Mouse (Mus musculus) forebrain, embryonic 13.5 days (tissue): ENCODE measurements around the gene Ankrd11. TPM values are rescaled to one million over a fixed set of nuclear protein-coding genes. Genes with fewer than 3 reads are reported as not detected.

Experiments
- ATAC-seq: fragments of 200-750 bp; cut with Nextera tagmentation; 2 replicates; pipeline ENCODE4 v1.8.0; 2017
- H3K27ac ChIP-seq: fragments of 300-500 bp; sonication (generic); 2 replicates; pipeline ENCODE4 v1.5.1; 2015; ENCODE audit warnings: inconsistent platforms, mild to moderate bottlenecking, moderate library complexity
- H3K27me3 ChIP-seq: fragments of 300-500 bp; sonication (generic); 2 replicates; pipeline ENCODE4 v1.6.1; 2015; ENCODE audit warnings: mild to moderate bottlenecking, inconsistent platforms
- H3K36me3 ChIP-seq: fragments of 300-500 bp; sonication (generic); 2 replicates; pipeline ENCODE4 v1.6.1; 2015; ENCODE audit warnings: mild to moderate bottlenecking, inconsistent platforms; ENCODE audit not compliant: poor library complexity, severe bottlenecking
- H3K4me1 ChIP-seq: fragments of 300-500 bp; sonication (generic); 2 replicates; pipeline ENCODE4 v1.6.1; 2015; ENCODE audit warnings: inconsistent platforms
- H3K4me2 ChIP-seq: fragments of 300-500 bp; sonication (generic); 2 replicates; pipeline ENCODE4 v1.6.1; 2015; ENCODE audit warnings: inconsistent platforms, mild to moderate bottlenecking, moderate library complexity
- H3K4me3 ChIP-seq: fragments of 300-500 bp; sonication (generic); 2 replicates; pipeline ENCODE4 v1.5.1; 2015; ENCODE audit warnings: mild to moderate bottlenecking, inconsistent platforms
- H3K9ac ChIP-seq: fragments of 300-500 bp; sonication (generic); 2 replicates; pipeline ENCODE4 v1.6.1; 2015; ENCODE audit warnings: mild to moderate bottlenecking, inconsistent platforms
- H3K9me3 ChIP-seq: fragments of 300-500 bp; sonication (generic); replicated peaks from 2 replicates; pipeline ENCODE4 v1.6.1; 2016; ENCODE audit warnings: inconsistent platforms
- WGBS: fragments of 180-500 bp; shearing (Covaris S2); methylation state at CpG from one replicate; pipeline ENCODE4 v1.1.7; 2015; 5-methylcytosine and 5-hydroxymethylcytosine counted together
- polyA plus RNA-seq: library from polyadenylated mRNA; unstranded; fragments of >200 nt; fragmentation: Nextera tagmentation; extraction: Ambion mirVana; gene quantifications from 2 replicates; pipeline ENCODE4 v1.2.1, GENCODE M21; 2015

Gene Ankrd11
- polyA plus RNA-seq, 1 experiment from 2014 or later: 34.3 TPM

GRCm38 (mm10) chr8:123020859-123021258, 21.2 kb downstream of the Ankrd11 start:
- peaks cover 31% of the 10 kb centered on the region for H3K4me1 ChIP-seq
- 83% methylated on average over 2 of the region's 2 CpGs for WGBS
- no peaks in the 10 kb centered on the region for H3K9me3 ChIP-seq

DNA sequence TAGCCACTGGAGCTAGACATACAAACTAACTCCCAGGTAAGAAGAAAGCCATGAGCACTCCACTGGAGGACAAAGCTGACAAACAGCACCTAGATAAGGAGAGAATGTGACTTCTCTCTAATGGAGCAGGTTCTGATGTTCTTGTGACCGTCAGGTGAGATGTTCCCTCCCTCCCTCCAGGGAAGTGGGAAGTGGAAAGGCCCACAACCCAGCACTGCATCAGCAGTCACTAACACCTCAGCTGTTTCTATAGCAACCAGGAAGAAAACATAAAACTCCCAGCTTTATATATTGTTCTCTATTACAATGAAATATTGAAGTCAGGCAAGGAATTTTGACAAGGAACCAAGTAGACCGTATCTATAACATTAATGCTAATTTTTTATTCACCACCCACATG, 22.0 kb downstream of the Ankrd11 start:
- no peaks in the 10 kb centered on the region for H3K27me3 ChIP-seq
- H3K4me3 ChIP-seq: no peak overlapping the region
- H3K4me1 ChIP-seq: peaks cover 31% of the 10 kb centered on the region
- no peak overlapping the region for H3K9ac ChIP-seq
- no peak for ATAC-seq
- H3K27ac ChIP-seq: no peak overlapping the region
- 82% methylated on average over 2 of the region's 2 CpGs for WGBS
- H3K9me3 ChIP-seq: no peaks in the 10 kb centered on the region
- no peak overlapping the region for H3K4me2 ChIP-seq
- H3K36me3 ChIP-seq: no peaks in the 10 kb centered on the region

More at GRCm38 (mm10) chr8:123020859-123021258, 21.2 kb downstream of the Ankrd11 start:
- Histone ChIP-seq H3K36me3 (no peaks in the 10 kb centered on the region), H3K4me3 (no peak overlapping the region), H3K9ac (no peak overlapping the region), H3K27me3 (no peaks in the 10 kb centered on the region), H3K27ac (no peak overlapping the region), H3K4me2 (no peak overlapping the region)
- no peak for ATAC-seq

DNA sequence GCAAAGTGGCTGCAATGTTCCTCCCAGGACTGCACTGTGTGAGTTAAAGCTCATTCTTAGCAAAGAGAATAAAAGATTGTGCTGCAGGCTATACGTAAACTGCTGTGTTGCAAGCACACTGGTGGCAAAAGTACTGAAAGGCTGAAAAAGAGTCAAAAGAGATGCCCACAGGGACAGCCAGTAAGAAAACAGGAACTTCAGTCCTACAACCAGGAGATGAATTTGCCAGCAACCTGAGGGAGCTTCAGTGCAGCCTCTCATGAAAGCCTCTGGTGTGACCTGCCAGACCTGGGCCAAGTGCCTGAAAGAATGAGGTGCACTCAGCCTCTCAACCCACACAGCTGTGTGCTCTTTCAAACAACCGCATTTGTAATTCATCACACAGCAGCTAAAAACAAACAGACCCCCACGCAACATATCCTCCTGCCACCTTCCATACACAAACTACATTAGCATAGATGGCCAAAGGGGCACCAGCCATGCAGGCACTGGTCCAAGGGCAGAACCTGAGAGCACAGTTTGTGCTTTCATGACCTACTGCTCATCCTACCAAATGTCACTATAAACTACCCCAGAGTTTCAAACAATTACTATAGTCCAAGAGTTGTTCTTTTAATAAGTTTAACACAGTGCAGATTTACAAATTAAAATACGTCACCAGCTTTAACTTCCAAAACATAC, 23.5 kb downstream of the Ankrd11 start:
- Histone ChIP-seq H3K4me3 (no peak overlapping the region), H3K27ac (peak overlapping the region; percentile 19; the same call in 1 of the 2 replicates), H3K36me3 (no peaks in the 10 kb centered on the region), H3K4me2 (no peak overlapping the region), H3K9me3 (no peaks in the 10 kb centered on the region), H3K27me3 (no peaks in the 10 kb centered on the region), H3K9ac (no peak overlapping the region), H3K4me1 (peaks cover 36% of the 10 kb centered on the region)
- 59% methylated on average over 4 of the region's 4 CpGs for WGBS
- ATAC-seq: no peak

DNA sequence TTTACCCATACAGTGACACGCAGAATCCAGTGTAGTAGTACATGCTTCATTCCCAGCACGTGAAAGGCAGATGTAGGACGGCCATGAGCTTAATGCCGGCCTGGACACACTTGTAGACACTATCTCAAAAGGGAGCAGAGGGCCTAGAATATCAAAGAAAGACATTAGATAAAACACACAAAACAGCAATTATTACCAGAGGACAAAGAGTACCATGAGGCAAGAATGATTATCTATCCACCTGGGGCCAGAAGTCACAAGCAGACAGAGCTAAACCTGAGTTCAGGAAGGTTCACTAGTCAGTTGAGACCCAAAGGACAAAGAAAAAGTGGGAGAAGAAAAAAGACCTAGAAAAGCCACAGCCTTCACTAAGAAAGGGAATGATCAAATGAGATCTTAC, 24.9 kb downstream of the Ankrd11 start:
- WGBS: 94% methylated on average over 4 of the region's 4 CpGs
- no peak overlapping the region for H3K4me2 ChIP-seq

GRCm38 (mm10) chr8:123015074-123015473, 27.0 kb downstream of the Ankrd11 start:
- WGBS: 80% methylated on average over 3 of the region's 3 CpGs
- Histone ChIP-seq H3K4me3 (no peak overlapping the region), H3K9ac (no peak overlapping the region), H3K27me3 (no peaks in the 10 kb centered on the region), H3K36me3 (no peaks in the 10 kb centered on the region), H3K9me3 (no peaks in the 10 kb centered on the region), H3K4me2 (no peak overlapping the region), H3K4me1 (peaks cover 26% of the 10 kb centered on the region), H3K27ac (no peak overlapping the region)
- ATAC-seq: no peak

More for the DNA sequence above, 24.9 kb downstream of the Ankrd11 start:
- no peak overlapping the region for H3K4me3 ChIP-seq
- H3K4me1 ChIP-seq: peaks cover 36% of the 10 kb centered on the region
- no peak overlapping the region for H3K9ac ChIP-seq
- no peak for ATAC-seq
- no peak overlapping the region for H3K27ac ChIP-seq
- no peaks in the 10 kb centered on the region for H3K9me3 ChIP-seq
- no peaks in the 10 kb centered on the region for H3K36me3 ChIP-seq
- no peaks in the 10 kb centered on the region for H3K27me3 ChIP-seq

DNA sequence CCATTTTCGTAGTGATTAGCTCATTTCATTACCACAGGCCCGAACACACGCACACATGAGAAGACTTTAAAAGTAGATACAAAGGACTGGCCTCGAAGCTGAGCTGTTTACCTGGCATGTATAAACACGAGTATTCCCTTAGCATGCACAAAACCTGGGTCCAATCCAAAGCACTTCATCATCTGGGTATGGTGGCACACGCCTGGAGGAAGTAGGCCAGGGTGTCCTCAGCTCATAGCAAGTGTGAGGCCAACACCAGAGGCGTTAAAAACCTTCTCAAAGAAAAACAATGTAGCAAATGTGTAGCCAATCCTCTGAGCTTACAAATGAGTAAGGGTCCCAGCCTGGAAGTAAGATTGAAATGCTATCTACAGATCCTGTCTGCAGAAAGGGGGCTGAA, 27.6 kb downstream of the Ankrd11 start:
- no peaks in the 10 kb centered on the region for H3K27me3 ChIP-seq
- H3K4me2 ChIP-seq: no peak overlapping the region
- 84% methylated on average over 7 of the region's 7 CpGs for WGBS
- H3K4me1 ChIP-seq: peaks cover 23% of the 10 kb centered on the region
- no peak overlapping the region for H3K9ac ChIP-seq
- 0 out of 2 replicates have a peak, but pooled peaks cover 3% of the 10 kb centered on the region for H3K36me3 ChIP-seq
- no peak for ATAC-seq
- H3K4me3 ChIP-seq: no peak overlapping the region
- no peaks in the 10 kb centered on the region for H3K9me3 ChIP-seq
- no peak overlapping the region for H3K27ac ChIP-seq

DNA sequence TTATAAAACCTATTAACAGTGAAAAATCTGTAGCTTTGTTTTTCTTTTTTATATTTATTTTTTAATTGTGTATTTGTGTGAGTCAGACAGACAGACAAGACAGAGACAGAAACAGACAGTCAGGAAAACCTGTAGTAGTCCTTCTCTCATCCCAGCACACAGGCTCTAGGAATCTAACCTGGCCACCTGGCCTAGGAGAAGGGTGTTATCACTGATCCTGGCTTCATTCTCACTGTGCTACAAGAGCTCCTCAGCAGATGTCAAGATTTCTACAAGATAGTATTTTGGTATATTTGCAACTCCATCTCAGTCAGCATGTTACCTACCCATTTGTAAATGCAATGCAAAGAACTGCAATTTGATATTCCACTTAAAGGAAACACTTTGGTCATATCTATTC, 30.8 kb downstream of the Ankrd11 start:
- no peak overlapping the region for H3K27ac ChIP-seq

GRCm38 (mm10) chr8:123005805-123006204, 36.3 kb downstream of the Ankrd11 start:
- no peak overlapping the region for H3K4me3 ChIP-seq
- H3K27ac ChIP-seq: no peak overlapping the region
- no peak overlapping the region for H3K9ac ChIP-seq
- no peak for ATAC-seq
- H3K36me3 ChIP-seq: 0 out of 2 replicates have a peak, but pooled peaks cover 4% of the 10 kb centered on the region
- H3K4me1 ChIP-seq: peaks cover 19% of the 10 kb centered on the region
- no peaks in the 10 kb centered on the region for H3K27me3 ChIP-seq
- H3K9me3 ChIP-seq: no peaks in the 10 kb centered on the region
- 86% methylated on average over 5 of the region's 5 CpGs for WGBS
- no peak overlapping the region for H3K4me2 ChIP-seq

More for the DNA sequence above, 30.8 kb downstream of the Ankrd11 start:
- ATAC-seq: no peak
- no peak overlapping the region for H3K4me3 ChIP-seq
- H3K9ac ChIP-seq: no peak overlapping the region
- peaks cover 10% of the 10 kb centered on the region; the same call in 1 of the 2 replicates for H3K4me1 ChIP-seq
- H3K9me3 ChIP-seq: no peaks in the 10 kb centered on the region
- H3K27me3 ChIP-seq: no peaks in the 10 kb centered on the region
- no peak overlapping the region for H3K4me2 ChIP-seq
- 0 out of 2 replicates have a peak, but pooled peaks cover 4% of the 10 kb centered on the region for H3K36me3 ChIP-seq

DNA sequence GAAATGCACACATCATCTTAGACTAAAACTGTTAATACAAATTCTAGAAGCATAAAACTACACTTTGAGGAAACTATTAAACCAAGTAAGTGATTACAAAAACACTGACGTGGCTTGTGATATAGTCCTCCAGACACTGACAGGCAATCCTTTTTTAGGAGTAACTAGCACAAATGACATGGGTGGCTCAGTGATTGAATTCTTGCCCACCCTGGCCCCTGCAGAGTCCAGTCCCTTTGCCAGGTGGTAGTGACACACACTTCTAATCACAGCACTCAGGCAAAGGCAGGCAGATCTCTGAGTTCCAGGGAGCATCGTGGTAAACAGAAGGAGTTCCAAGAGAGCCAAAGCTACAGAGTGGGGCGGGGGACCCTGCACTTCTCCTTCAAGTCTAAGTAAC, 36.7 kb downstream of the Ankrd11 start:
- Histone ChIP-seq H3K36me3 (0 out of 2 replicates have a peak, but pooled peaks cover 4% of the 10 kb centered on the region), H3K27ac (no peak overlapping the region), H3K4me1 (peaks cover 19% of the 10 kb centered on the region), H3K9me3 (no peaks in the 10 kb centered on the region), H3K4me2 (no peak overlapping the region), H3K27me3 (no peaks in the 10 kb centered on the region), H3K4me3 (no peak overlapping the region), H3K9ac (no peak overlapping the region)
- 76% methylated on average over 3 of the region's 3 CpGs for WGBS
- ATAC-seq: no peak

- ATAC-seq: no peak
- Histone ChIP-seq H3K4me1 (peaks cover 19% of the 10 kb centered on the region), H3K4me2 (no peak overlapping the region), H3K4me3 (no peak overlapping the region), H3K9me3 (no peaks in the 10 kb centered on the region), H3K9ac (no peak overlapping the region), H3K36me3 (no peaks in the 10 kb centered on the region), H3K27ac (no peak overlapping the region), H3K27me3 (no peaks in the 10 kb centered on the region)
- 80% methylated on average over 14 of the region's 14 CpGs for WGBS
These were observed 37.8 kb downstream of the Ankrd11 start for GRCm38 (mm10) chr8:123004033-123004922.

DNA sequence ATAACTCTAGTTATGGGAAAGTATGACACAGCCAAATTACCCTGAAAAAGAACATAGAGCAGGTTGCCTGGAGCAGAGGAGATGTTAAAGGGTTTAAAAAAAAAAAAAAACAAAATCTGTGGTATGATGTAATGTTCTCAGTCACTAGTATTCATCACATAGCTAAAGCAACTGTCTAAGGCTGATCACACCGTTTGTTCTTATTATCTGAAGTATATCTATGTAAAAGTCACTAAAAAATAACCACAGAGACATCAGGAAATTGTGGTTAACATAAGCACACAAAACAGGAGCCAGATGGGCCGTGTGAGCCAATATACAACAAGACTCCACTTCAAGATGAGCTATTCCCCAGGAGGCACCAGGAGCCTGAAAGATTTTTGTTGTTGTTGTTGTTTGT, 41.8 kb downstream of the Ankrd11 start:
- H3K4me3 ChIP-seq: no peak overlapping the region
- peak overlapping the region; percentile 31; the same call in 1 of the 2 replicates for H3K27ac ChIP-seq
- no peaks in the 10 kb centered on the region for H3K9me3 ChIP-seq
- WGBS: 93% methylated on average over 2 of the region's 2 CpGs
- no peak for ATAC-seq
- H3K4me2 ChIP-seq: no peak overlapping the region
- H3K9ac ChIP-seq: no peak overlapping the region
- peaks cover 17% of the 10 kb centered on the region for H3K4me1 ChIP-seq
- H3K36me3 ChIP-seq: no peaks in the 10 kb centered on the region
- H3K27me3 ChIP-seq: no peaks in the 10 kb centered on the region

DNA sequence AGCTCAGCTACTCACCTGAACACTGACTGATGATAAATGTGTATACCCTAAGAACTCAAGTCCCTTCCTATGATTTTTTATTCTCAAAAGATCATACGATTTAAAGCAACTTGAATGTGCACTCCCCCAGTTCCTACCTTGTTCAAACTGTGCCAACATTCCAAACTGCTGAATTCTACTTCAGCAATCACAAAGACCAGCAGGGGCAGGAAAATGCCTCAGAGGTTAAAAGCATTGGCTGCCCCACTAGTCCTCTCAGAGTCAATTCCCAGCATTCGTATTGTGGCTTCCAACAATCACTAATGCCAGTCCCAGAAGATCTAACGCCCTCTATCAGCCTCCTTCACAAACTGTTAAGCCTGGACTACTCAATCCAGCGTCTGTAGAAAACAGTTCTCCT, 44.1 kb downstream of the Ankrd11 start:
- no peak overlapping the region for H3K4me2 ChIP-seq
- H3K27ac ChIP-seq: no peak overlapping the region
- no peak overlapping the region for H3K9ac ChIP-seq
- H3K9me3 ChIP-seq: no peaks in the 10 kb centered on the region
- no peak overlapping the region for H3K4me3 ChIP-seq
- no peak for ATAC-seq
- no peaks in the 10 kb centered on the region for H3K36me3 ChIP-seq
- 71% methylated on average over 4 of the region's 4 CpGs for WGBS
- H3K27me3 ChIP-seq: no peaks in the 10 kb centered on the region
- peaks cover 15% of the 10 kb centered on the region; the same call in 1 of the 2 replicates for H3K4me1 ChIP-seq
